ENCODE assay signal across 27 mouse cellular contexts in genomic region chr16:34035780-34036179, GRCm38 (mm10).
DNase-seq lines count a peak whose midpoint lies in the region; ATAC-seq and TF ChIP-seq lines count a peak whose summit lies in the region.
"Had no signal": no experiment of that assay in that cellular context is flagged by ENCODE, and none has a peak within 500 bp of the region (broad histone marks: within the 10 kb centered on the region; RNA-seq: fewer than 3 reads in every experiment).

No protein-coding gene starts in this region.

- H3K36me3 ChIP-seq in heart, embryonic 11.5 days (ENCODE audit: control insufficient read depth, insufficient read depth, low read length), result peaks cover 11% of the 10 kb centered on the region
- peaks cover 7% of the 10 kb centered on the region; the same call in 1 of the 2 replicates for H3K36me3 ChIP-seq in heart, adult 2 months (ENCODE audit: control insufficient read depth, insufficient read depth, low read length)
- peaks cover 34% of the 10 kb centered on the region for H3K36me3 ChIP-seq in lung, embryonic 14.5 days (ENCODE audit: insufficient read depth)
- 0 out of 2 replicates have a peak, but pooled peaks cover 3% of the 10 kb centered on the region for H3K36me3 ChIP-seq in liver, embryonic 12.5 days
- peaks cover 21% of the 10 kb centered on the region; the same call in 1 of the 2 replicates for H3K36me3 ChIP-seq in liver, postnatal 0 days (replicated peaks; ENCODE audit: insufficient read depth, low read length)

- no peak for TF ChIP-seq CTCF in heart, adult 2 months (IDR thresholded peaks at IDR 0.05)
- TF ChIP-seq CTCF in lung, embryonic 14.5 days (IDR thresholded peaks at IDR 0.05; ENCODE audit: low read depth), result no peak
- no peak for TF ChIP-seq CTCF in liver, postnatal 0 days (IDR thresholded peaks at IDR 0.05; ENCODE audit: low read depth)

- H3K4me3 ChIP-seq in heart, embryonic 11.5 days (ENCODE audit: low read depth, low read length), result no peak overlapping the region
- no peak overlapping the region for H3K4me3 ChIP-seq in heart, adult 2 months
- H3K4me3 ChIP-seq in lung, embryonic 14.5 days (ENCODE audit: low read depth, low read length), result no peak overlapping the region
- H3K4me3 ChIP-seq in liver, embryonic 12.5 days, result no peak overlapping the region
- H3K4me3 ChIP-seq in liver, postnatal 0 days (ENCODE audit: low read depth, low read length), result no peak overlapping the region
- H3K4me3 ChIP-seq: embryonic facial prominence, embryonic 12.5 days; forebrain, embryonic 10.5 days; forebrain, embryonic 15.5 days; gastrocnemius, adult 2 months; left cerebral cortex, adult 2 months; limb, embryonic 13.5 days; midbrain, embryonic 12.5 days; myocyte; neural tube, embryonic 12.5 days had no signal

- no peak for DNase-seq in heart, adult 2 months
- no peak for DNase-seq in lung, embryonic 14.5 days
- no peak for DNase-seq in lung, postnatal 25 days (ENCODE audit: low spot score)
- DNase-seq in liver, postnatal 0 days, result no peak
- DNase-seq in urinary bladder, adult 18-20 months (ENCODE audit: low spot score in 2 of 2), result no peak
- DNase-seq in cerebellum, adult 18-20 months, result no peak
- DNase-seq: adrenal gland, postnatal 14 days; cerebellum, adult 11 months; cerebellum, adult 9-11 months; embryo, embryonic 11 days; gastrocnemius, adult 2 months; kidney, adult 9 months; kidney, postnatal 14 days; lung, postnatal 4 days; thymus, postnatal 4 days had no signal

- H3K4me1 ChIP-seq in heart, embryonic 11.5 days (ENCODE audit: control insufficient read depth, insufficient read depth, low read length), result peaks cover 53% of the 10 kb centered on the region
- H3K4me1 ChIP-seq in heart, adult 2 months (ENCODE audit: control insufficient read depth, insufficient read depth, low read length), result peaks cover 6% of the 10 kb centered on the region
- peaks cover 22% of the 10 kb centered on the region for H3K4me1 ChIP-seq in lung, embryonic 14.5 days (ENCODE audit: insufficient read depth)
- H3K4me1 ChIP-seq in liver, embryonic 12.5 days, result peaks cover 100% of the 10 kb centered on the region
- peaks cover 48% of the 10 kb centered on the region for H3K4me1 ChIP-seq in liver, postnatal 0 days (ENCODE audit: insufficient read depth)
- H3K4me1 ChIP-seq: embryonic facial prominence, embryonic 12.5 days; forebrain, embryonic 15.5 days; limb, embryonic 13.5 days; midbrain, embryonic 12.5 days; neural tube, embryonic 12.5 days had no signal

- TF ChIP-seq POLR2A in heart, adult 2 months (IDR thresholded peaks at IDR 0.05; ENCODE audit: insufficient read depth, low read depth, low read length), result no peak

- H3K79me2 ChIP-seq in heart, adult 2 months (replicated peaks; ENCODE audit: control insufficient read depth, insufficient read depth, low read length), result no peaks in the 10 kb centered on the region

- intact Hi-C loops in heart, adult 2 months (cut with DNase I), result no loop called here

- no peak overlapping the region; the same call in 1 of the 2 replicates for H3K9ac ChIP-seq in heart, embryonic 11.5 days (ENCODE audit: low read depth, low read length)
- no peak overlapping the region for H3K9ac ChIP-seq in heart, adult 2 months (ENCODE audit: low read depth, low read length)
- no peak overlapping the region for H3K9ac ChIP-seq in lung, embryonic 14.5 days
- 0 out of 2 replicates have a peak overlapping the region, but pooled peaks have one; percentile 3 for H3K9ac ChIP-seq in liver, embryonic 12.5 days
- H3K9ac ChIP-seq in liver, postnatal 0 days (replicated peaks), result no peak overlapping the region
- H3K9ac ChIP-seq: embryonic facial prominence, embryonic 12.5 days; forebrain, embryonic 15.5 days; limb, embryonic 13.5 days; midbrain, embryonic 12.5 days; neural tube, embryonic 12.5 days had no signal

- peak overlapping the region; percentile 15; the same call in 1 of the 2 replicates for H3K27ac ChIP-seq in heart, embryonic 11.5 days (ENCODE audit: low read depth, low read length)
- H3K27ac ChIP-seq in heart, adult 2 months, result no peak overlapping the region
- H3K27ac ChIP-seq in lung, embryonic 14.5 days (ENCODE audit: low read depth), result peak overlapping the region; percentile 42
- H3K27ac ChIP-seq in liver, embryonic 12.5 days, result peak overlapping the region; percentile 74
- no peak overlapping the region for H3K27ac ChIP-seq in liver, postnatal 0 days (ENCODE audit: low read depth)
- H3K27ac ChIP-seq: embryonic facial prominence, embryonic 12.5 days; forebrain, embryonic 10.5 days; forebrain, embryonic 15.5 days; left cerebral cortex, adult 2 months; limb, embryonic 13.5 days; midbrain, embryonic 12.5 days; neural tube, embryonic 12.5 days had no signal

- no peak for TF ChIP-seq EP300 in heart, adult 2 months (IDR thresholded peaks at IDR 0.05; ENCODE audit: insufficient read depth, low read depth, low read length)
- TF ChIP-seq EP300 in liver, postnatal 0 days (IDR thresholded peaks at IDR 0.05; ENCODE audit: low read depth), result peak; percentile 23; the same call in 1 of the 2 replicates

- 85% methylated on average over 2 of the region's 2 CpGs for WGBS in heart, embryonic 11.5 days (ENCODE audit: insufficient replicate concordance)
- 87% methylated on average over 2 of the region's 2 CpGs for WGBS in heart, adult 2 months
- 68% methylated on average over 2 of the region's 2 CpGs for WGBS in lung, embryonic 14.5 days
- 61% methylated on average over 2 of the region's 2 CpGs for WGBS in liver, embryonic 12.5 days (ENCODE audit: insufficient replicate concordance)
- WGBS in liver, postnatal 0 days (ENCODE audit: insufficient replicate concordance), result 75% methylated on average over 2 of the region's 2 CpGs

- no peaks in the 10 kb centered on the region for H3K27me3 ChIP-seq in heart, embryonic 11.5 days (ENCODE audit: control insufficient read depth, insufficient read depth, low read length)
- no peaks in the 10 kb centered on the region for H3K27me3 ChIP-seq in heart, adult 2 months (ENCODE audit: control insufficient read depth, insufficient read depth, low read length)
- no peaks in the 10 kb centered on the region for H3K27me3 ChIP-seq in lung, embryonic 14.5 days (ENCODE audit: insufficient read depth, low read length)
- H3K27me3 ChIP-seq in liver, embryonic 12.5 days (replicated peaks), result no peaks in the 10 kb centered on the region
- H3K27me3 ChIP-seq in liver, postnatal 0 days (ENCODE audit: insufficient read depth, low read length), result no peaks in the 10 kb centered on the region
- H3K27me3 ChIP-seq: embryonic facial prominence, embryonic 12.5 days; forebrain, embryonic 15.5 days; limb, embryonic 13.5 days; megakaryocyte, embryonic 14.5 days; midbrain, embryonic 12.5 days; neural tube, embryonic 12.5 days had no signal

- H3K4me2 ChIP-seq in heart, embryonic 11.5 days, result no peak overlapping the region; the same call in none of the 2 replicates
- no peak overlapping the region for H3K4me2 ChIP-seq in lung, embryonic 14.5 days
- H3K4me2 ChIP-seq in liver, embryonic 12.5 days, result peak overlapping the region; percentile 64
- peak overlapping the region; percentile 39; the same call in 1 of the 2 replicates for H3K4me2 ChIP-seq in liver, postnatal 0 days (ENCODE audit: low read depth, low read length)
- H3K4me2 ChIP-seq: embryonic facial prominence, embryonic 12.5 days; forebrain, embryonic 15.5 days; limb, embryonic 13.5 days; midbrain, embryonic 12.5 days; neural tube, embryonic 12.5 days had no signal

- ATAC-seq in heart, embryonic 11.5 days (replicated peaks; ENCODE audit: insufficient number of reproducible peaks, low FRiP score, low TSS enrichment), result no peak
- ATAC-seq in lung, embryonic 14.5 days (ENCODE audit: insufficient read depth), result no peak
- no peak for ATAC-seq in liver, embryonic 12.5 days
- no peak for ATAC-seq in liver, postnatal 0 days
- ATAC-seq: forebrain, embryonic 15.5 days; hindbrain, embryonic 16.5 days had no signal

- no peaks in the 10 kb centered on the region for H3K9me3 ChIP-seq in heart, embryonic 11.5 days (replicated peaks; ENCODE audit: control insufficient read depth, low read length)
- H3K9me3 ChIP-seq in lung, embryonic 14.5 days (ENCODE audit: low read depth, low read length), result no peaks in the 10 kb centered on the region
- H3K9me3 ChIP-seq in liver, embryonic 12.5 days (replicated peaks), result no peaks in the 10 kb centered on the region
- no peaks in the 10 kb centered on the region for H3K9me3 ChIP-seq in liver, postnatal 0 days (ENCODE audit: low read length)
- H3K9me3 ChIP-seq: embryonic facial prominence, embryonic 12.5 days; forebrain, embryonic 10.5 days; forebrain, embryonic 15.5 days; limb, embryonic 13.5 days; megakaryocyte, embryonic 14.5 days; midbrain, embryonic 12.5 days; neural tube, embryonic 12.5 days had no signal

Comparison
In these comparisons a context has a peak if more than half of its experiments do, and no peak if none do; other contexts are left out.
1. H3K27ac ChIP-seq: peak in heart, embryonic 11.5 days (single experiment), lung, embryonic 14.5 days (single experiment) and liver, embryonic 12.5 days (single experiment); none in heart, adult 2 months (single experiment) and liver, postnatal 0 days (single experiment).
2. H3K4me2 ChIP-seq: peak in liver, embryonic 12.5 days (single experiment) and liver, postnatal 0 days (single experiment); none in heart, embryonic 11.5 days (single experiment) and lung, embryonic 14.5 days (single experiment).